Mouse (Mus musculus): Measurements from ENCODE around the gene Tmem52b.
A peak's percentile ranks its signal among the peaks of the same experiment; 100 is the strongest.

The Tmem52b gene

DNA sequence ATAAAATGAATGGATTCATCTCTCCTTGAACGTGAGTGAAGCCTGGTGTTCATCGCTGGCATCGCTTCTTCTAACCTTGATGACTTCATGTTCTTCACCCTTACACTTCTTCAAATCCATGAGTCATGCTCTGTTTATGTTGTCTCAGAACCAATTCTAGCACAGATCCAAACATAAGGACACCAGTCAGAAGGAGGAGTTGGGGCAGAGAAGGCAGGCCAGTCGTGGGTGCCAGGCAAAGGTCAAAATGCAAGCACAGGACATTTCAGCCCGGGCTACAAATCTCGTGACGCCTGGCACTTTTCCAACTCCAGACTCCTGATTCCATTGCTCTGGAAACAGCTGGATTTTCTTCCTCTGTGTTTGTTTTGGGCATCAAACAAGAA is 20.2 kb downstream of the Tmem52b start:
- DNase-seq (ENCODE audit: low read depth, low spot score) = no peak

GRCm38 (mm10) chr6:129532942-129533860 is 20.8 kb downstream of the Tmem52b start, which contains the start of gene Gabarapl1:
Gene Gabarapl1 (plus strand): TSS chr6:129533160.
- peak; percentile 64 for DNase-seq (ENCODE audit: low read depth, low spot score)

DNA sequence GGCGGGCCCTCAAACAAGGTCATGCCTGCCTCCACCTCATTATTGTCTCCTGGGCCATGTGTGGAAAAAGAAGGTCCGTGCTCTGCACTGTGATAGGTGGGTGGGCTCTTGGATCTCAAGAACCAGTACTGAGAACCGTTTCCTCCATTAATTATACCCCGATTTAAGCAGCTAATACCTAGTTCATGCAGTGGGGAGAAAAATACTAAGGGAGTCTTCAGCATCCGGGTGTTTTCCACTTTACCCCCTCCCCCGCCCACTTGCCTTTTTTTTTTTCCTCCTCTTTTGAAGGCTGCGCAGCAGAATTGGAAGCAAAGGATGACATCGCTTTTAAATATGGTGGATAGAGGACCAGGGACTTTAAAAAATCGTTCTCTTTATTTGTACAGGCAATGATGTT is 21.7 kb downstream of the Tmem52b start:
- no peak for DNase-seq (ENCODE audit: low read depth, low spot score)

- no peak for DNase-seq (ENCODE audit: low read depth, low spot score)
Measured at GRCm38 (mm10) chr6:129534627-129535190, 22.4 kb downstream of the Tmem52b start.

DNA sequence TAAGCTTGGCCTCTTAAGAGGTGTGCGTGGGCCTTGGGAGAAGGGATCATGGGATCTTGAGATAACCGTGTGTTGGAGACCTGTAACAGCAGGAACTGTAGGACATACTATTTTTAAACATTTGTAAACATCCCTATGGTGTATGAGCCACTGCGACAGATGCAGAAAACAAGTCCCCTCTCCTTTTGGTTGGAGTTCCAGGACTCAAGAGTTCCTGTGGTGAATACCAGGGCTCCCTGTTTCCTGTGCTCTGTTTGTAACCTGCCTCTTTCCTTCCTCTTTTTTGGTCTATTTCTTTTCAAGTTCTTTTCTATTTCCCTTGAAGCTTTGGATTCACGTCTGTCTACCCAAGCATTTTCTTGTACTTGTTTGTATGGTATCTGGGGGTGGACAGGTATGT is 23.4 kb downstream of the Tmem52b start:
- no peak for DNase-seq (ENCODE audit: low read depth, low spot score)

DNA sequence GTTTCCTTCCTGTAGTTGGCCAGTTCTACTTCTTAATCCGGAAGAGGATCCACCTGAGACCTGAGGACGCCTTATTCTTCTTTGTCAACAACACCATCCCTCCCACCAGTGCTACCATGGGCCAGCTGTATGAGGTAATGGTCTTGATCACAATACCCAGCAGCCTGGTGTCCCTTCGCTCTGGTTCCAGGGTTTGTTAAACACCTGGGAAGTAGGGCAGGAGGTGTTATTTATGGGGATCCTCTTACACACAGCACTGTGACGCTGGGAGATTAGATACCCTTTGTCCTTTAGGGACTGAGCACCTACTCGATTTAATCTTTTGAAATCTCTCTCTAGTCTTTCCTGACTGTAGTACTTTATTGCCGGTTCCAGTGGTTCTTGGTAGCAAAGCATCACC is 26.2 kb downstream of the Tmem52b start:
- DNase-seq (ENCODE audit: low read depth, low spot score) = no peak

- DNase-seq (ENCODE audit: low read depth, low spot score) = no peak
Measured at GRCm38 (mm10) chr6:129541931-129542330, 29.6 kb downstream of the Tmem52b start.

GRCm38 (mm10) chr6:129542540-129542939 is 30.2 kb downstream of the Tmem52b start:
- DNase-seq (ENCODE audit: low read depth, low spot score) = no peak

DNA sequence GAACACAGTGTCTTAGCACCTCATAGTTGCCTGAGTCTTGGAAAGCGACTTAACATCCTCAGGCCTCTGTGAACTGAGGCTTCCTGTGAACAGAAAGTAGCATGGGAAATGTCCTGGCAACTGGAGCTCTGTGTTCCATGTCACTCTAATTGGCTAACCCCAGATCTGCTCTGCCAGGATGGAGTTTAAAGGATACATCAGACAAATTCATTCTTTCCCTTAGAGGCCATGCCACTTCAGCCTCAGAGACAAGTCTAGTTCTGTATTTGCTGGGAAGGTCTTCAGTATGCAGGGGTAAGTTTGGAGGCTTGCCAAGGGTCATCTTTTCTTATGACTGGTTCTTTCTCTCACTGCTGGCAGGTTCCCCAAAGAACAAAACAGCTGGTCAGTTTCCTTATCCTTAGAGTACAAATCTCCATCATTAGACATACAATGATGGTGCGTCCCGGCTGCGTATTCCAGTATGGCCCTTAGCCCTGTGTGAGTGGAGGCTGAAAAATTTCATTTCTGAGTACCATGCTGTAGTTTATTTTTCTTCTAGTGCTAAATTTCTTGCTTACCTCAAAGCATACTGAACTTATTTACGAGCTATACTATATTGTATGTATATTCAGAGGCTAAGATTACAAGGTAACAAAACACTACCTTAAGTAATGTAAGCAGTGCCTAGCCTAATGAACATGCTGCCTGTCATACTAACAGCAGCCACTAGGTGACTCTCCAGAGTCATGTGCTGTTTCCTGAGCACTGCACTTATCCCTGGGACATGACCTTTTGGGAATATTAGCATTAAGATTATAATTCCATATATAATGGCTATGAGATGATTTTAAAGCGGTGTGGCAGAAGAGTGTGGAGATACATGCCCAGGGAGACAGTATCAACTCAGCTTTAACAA is 31.6 kb downstream of the Tmem52b start:
- DNase-seq (ENCODE audit: low read depth, low spot score) = peak; percentile 37

- no peak for DNase-seq (ENCODE audit: low read depth, low spot score)
Measured at GRCm38 (mm10) chr6:129547277-129547676, 34.9 kb downstream of the Tmem52b start.

GRCm38 (mm10) chr6:129548009-129548408 is 35.7 kb downstream of the Tmem52b start:
- no peak for DNase-seq (ENCODE audit: low read depth, low spot score)

- no peak for DNase-seq (ENCODE audit: low read depth, low spot score)
Measured at GRCm38 (mm10) chr6:129557298-129558023, 45.1 kb downstream of the Tmem52b start.

DNA sequence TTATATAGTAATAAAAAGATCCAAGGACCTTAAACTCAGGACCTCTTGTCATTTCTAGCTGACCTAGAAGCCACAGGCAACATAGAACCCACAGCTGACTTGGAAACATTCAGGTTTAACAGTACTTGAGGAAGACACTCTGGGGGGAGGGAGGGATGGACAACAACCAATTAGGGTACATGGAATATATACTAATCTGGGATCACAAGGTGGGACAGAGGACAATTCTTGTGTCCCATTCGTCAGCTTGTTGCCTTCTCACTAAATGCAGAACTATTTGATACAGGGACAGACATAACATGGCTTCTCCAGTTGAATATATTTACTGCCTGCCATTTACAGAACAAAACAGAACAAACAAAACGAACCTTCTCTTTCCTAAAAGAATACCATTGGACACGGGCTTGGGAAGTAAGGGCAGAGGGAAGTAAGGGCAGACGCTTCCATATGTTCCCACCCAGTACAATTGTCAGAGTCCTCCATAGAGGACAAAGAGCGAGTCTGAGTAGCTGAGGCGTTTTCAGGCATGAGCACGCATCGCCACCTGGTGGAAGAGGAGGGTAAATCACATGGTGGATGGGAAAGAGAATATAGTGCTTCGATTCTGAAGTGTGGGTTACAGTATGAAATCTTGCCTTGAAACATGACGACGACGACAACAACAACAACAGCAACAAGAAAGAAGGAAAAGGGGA is 46.7 kb downstream of the Tmem52b start:
- DNase-seq (ENCODE audit: low read depth, low spot score) = peak; percentile 46

DNA sequence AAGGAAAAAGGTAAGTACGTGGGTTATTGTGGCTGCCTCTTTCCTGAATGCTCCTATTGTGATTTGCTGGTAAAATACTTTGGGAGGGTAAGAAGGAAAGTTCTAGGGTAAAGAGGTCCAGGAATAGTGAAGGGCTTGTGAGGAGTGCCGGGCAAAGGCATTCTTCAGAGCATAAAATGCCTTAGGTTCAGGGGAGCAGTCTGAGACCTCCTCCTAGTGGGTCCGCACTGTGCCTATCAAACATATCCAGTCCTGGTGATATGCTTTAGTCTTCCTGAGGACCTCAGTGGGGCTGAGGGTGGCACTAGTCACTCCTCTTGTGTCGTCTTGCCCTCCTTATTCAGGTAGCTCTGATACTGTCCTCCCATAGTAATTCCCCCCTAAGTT is 47.3 kb downstream of the Tmem52b start:
- no peak for DNase-seq (ENCODE audit: low read depth, low spot score)

DNA sequence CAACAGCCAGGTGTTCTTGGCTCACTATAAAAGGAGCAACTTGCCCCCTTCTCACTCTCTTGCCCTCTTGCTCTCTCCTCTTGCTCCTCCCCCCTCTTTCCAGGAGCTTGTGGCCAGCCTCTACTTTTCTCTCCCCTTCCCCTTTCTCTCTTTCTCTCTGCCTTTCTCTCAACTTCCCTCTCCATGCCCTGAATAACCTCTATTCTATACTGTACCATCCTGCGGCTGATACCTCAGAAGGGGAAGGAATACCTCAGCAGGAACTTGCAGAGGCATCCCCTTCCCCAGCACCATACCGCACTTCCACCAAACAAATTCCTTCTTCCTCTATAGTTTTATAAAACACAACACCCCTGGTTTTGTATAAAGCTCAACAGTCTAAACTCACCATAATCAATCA is 52.9 kb downstream of the Tmem52b start:
- no peak for DNase-seq (ENCODE audit: low read depth, low spot score)
